Mouse (Mus musculus) heart, postnatal 0 days (tissue): ENCODE data around the gene Rlbp1.

Experiments
- CTCF ChIP-seq: IDR thresholded peaks from 2 replicates; pipeline ENCODE4 v1.5.1; 2016; ENCODE audit warnings: antibody characterized with exemption, control low read depth, low read depth
- EP300 ChIP-seq: IDR thresholded peaks from 2 replicates; pipeline ENCODE4 v1.6.1; 2016; ENCODE audit warnings: antibody characterized with exemption, low read depth

- TF ChIP-seq CTCF, result no peak
- TF ChIP-seq EP300, result no peak
Observed at GRCm38 (mm10) chr7:79388671-79389206, 1.9 kb upstream of the Rlbp1 start.
